Mouse (Mus musculus): ENCODE measurements at regions not wholly inside any gene's neighbourhood (a gene's known extent, or its start where the extent isn't known, plus 50 kb on each side); places are given as distances from the start of the nearest gene placed in this dataset.

DNA sequence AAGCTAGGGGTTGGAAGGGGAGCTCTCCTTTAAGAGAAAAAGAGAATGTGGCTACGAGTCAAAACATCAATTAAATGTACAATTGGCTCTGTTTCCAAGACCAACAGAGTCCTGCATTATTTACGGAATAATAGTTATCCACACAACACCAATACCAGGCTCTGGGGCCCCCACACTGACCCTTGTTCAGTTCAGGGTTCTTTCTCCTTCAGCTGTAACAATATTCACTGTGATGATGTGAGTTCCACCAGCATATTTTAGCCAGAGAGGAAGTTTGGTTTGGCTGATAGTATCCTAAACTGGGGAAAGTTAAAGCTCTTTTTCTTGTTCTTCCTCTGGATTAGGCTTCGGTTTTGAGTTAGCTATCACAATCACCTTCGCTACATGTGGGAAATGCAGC, 167.9 kb upstream of the Ankrd55 start:
- no peak for DNase-seq (ENCODE audit: extremely low read depth, low read depth)

DNA sequence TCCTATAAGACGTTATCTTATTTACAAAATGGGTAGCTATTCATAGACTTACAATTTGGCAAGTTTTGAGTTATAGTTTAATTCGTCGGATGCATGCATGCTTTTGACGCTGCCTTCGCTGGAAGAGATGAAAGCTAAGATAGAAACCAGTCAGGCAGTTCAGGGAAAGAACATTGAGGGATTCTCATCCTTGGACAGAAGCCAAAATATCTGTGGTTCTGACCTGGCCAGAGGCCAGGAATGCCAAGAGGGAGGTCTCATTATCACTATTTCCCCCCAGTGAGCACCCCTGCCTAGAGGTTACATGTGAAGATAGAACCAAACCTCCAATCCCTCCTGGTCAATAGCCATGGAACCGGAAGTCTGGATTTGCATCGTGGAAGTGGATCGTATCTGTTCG, 167.1 kb upstream of the Ankrd55 start:
- DNase-seq (ENCODE audit: extremely low read depth, low read depth), result no peak

DNA sequence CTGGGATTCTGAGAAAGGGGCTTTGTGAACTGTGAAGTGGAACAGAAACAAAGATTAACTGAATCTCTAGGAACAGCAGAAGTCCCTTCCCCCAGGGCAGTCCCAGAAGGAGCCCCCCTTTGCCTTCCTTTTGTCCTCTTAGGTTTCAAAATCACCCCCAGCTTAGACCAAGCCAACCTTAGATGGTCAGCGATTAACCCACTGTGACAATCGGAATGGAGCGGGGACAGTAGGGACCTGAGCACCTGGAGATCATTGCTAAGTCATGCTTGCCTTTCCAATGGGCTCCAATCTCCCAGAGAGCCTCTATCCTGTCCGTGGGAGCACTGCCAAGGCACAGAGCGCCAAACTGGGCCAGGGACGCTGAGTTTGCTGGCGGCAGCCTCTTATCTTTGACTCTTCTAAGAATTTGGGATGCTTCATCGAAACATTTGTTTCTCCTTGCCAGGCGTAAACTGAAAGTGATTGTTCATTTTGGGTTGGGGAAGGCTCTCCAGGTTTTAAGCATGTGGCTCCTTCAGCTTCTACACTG, 165.3 kb upstream of the Ankrd55 start:
- DNase-seq (ENCODE audit: extremely low read depth, low read depth), result no peak

DNA sequence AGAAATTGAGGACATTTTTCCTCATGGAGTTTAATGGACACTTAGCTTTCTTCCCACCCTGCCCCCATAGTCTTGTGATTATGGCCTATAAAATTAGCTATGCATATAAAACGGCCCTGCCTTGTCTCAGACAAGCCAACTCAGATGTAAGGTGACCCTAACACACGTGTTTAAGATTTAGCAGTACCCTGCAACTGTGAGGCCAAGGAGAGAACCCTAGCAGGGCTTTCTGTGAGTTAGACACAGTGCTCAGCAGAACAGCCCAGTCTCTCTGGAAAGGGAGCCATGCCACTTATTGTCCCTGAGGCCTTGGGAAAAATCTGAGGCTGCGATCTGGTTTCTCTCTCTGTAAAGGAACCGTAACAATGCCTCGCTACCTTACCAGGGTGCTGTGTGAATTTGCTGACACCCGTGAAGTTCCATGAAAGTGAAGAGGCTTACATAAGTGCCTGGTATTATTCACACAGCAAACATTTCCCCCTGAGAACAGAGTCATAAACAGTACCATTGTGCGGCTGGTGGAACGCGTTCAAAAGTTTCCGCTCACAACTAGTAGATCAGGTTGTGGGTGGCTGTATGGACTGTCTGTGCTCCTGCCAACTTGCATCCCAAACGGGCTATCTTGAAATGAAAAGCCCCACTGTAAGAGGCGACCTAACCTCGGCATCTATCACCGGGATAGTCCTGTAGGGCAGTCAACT, 162.3 kb upstream of the Ankrd55 start:
- DNase-seq (ENCODE audit: extremely low read depth, low read depth), result no peak

DNA sequence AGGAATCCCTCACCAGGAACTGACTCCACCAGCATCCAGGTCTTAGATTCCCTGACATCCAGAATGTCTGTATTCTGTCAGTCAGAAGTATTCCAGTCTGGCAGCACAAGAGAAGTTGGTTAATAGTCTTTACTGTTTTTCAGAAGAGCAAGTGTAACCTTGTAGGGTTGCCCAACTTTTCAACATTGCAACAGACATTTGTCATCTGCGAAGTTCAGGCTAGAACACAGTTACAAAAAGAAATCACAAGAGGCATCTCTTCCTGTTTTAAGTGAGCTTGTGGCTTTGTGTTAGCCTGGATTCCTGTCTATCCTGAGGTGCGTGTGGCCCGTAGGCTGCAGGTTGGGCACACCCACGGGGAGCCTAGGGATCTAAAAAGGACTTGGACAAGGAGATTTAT, 158.0 kb upstream of the Ankrd55 start:
- DNase-seq (ENCODE audit: extremely low read depth, low read depth), result no peak

DNA sequence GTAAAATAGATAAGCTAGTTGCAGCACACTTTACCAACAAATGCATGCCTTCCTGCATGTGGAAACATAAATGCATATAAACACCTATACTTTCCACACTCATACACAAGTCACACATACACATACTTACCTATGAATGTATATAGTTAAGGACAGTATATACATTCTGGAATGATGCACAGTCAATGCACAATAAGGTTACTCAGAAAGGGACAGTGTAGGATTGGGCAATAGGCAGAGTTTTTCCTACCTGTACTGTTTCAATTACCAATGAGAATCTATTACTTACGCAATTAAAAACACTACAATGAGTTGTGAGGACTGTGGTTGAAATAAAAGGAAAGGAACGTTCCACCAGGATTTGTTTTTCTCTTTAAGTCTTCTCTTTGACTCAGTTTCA, 157.5 kb upstream of the Ankrd55 start:
- no peak for DNase-seq (ENCODE audit: extremely low read depth, low read depth)

DNA sequence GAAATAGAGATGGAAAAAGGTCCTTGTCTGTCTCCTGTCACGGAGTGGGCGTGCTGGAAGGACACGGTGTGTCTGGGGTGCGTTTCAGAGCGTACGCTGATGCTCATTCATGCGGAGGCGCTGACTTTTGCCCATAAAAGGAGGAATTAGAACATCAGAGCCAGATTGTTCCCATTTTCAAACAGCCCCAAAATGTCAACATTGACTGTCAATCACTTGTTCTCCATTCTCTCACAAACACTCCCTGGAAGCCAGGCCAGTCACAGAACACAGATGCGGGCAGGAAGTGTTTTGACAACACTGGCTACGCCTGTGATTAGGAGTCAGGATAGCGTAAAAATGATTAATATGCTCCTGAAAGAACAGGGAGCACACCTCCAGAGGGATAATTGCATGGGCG, 157.1 kb upstream of the Ankrd55 start:
- DNase-seq (ENCODE audit: extremely low read depth, low read depth), result no peak

DNA sequence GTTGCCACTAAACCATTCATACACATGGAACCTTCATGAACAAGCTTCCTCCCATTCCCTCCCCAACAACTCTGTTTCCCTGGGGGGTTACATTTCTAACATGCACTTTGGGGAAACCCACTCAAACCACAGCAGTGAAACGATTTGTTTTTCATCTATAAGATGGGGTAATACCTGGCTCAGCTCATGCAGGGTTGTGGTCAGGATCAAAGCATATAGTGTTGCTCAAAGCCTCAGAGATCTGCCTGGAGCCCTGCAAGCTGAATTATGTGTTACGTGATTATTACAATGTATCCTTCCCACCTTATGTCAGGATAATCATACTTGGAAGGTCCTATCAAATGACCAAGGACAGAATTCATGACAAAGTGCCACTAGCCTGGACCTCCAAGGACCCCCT, 154.5 kb upstream of the Ankrd55 start:
- DNase-seq (ENCODE audit: extremely low read depth, low read depth), result no peak

DNA sequence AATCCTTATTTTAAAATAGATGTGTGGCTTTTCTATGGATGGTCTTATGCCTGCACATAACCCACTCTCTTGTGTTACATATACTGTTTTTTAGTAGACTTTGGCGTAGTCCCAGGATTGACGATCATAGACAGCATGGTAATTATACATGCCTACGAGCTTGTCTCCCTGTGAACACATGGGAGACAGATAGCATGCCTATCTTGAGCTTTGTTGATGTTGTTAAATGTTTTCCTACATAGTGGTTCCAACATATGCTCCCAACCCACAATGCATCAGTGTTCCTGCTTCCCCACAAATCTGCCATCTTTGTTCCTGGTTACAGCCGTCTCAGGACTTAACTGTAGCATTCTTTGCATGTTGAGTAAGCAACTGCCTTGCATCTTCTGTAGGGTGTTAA, 153.6 kb upstream of the Ankrd55 start:
- DNase-seq (ENCODE audit: extremely low read depth, low read depth), result no peak

DNA sequence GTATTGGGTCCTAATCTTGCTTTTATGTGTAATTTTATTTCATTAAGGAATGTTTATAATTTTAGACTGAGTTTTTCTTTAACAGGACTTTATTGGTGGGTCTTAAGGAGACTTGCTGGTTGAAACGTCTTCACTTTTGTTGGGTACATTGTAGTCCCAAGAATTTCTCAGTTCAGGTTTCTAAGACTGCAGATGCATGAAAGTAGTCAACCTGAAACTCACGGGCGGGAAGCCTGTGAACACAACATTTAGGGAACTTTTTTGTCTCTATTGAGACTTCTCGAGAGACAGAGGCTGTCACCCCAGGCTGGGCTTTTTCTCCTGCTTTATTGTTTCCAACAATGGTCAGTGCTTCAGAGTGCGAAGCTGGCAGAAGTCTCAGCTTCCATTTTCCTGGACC, 152.5 kb upstream of the Ankrd55 start:
- no peak for DNase-seq (ENCODE audit: extremely low read depth, low read depth)

DNA sequence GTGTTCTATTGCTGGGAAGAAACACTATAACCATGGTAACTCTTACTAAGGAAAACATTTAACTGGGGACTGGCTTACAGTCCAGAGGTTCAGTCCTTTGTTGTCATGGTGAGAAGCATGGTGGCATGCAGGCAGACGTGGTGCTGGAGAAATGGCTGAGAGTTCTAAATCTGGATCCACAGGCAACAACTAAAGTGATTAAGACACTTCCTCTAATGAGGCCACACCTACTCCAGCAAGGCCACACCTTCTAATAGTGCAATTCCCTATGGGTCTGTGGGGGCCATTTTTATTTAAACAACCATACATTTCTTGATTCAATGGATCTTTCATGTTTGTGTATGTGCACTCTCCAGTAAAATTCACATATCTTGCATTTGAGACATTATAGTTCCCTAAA, 151.4 kb upstream of the Ankrd55 start:
- DNase-seq (ENCODE audit: extremely low read depth, low read depth), result no peak

DNA sequence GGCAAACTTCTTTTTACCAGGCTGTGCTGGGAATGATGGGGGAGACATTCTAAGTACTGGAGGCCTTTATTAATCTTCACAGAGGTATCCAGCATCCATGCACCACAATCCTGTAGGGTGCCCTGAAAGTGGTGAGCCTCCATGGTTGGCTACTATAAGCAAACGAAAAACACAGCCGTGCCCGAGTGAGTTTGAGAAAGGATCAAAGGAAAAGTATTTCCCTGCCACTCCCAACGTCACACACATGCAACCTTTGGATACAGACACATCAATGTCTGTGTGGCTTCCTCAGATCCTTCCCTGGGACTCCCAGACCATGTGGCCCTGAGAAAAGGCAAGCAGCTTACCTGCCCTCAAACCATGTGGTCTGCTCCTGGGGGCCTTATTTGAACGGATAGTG, 147.4 kb upstream of the Ankrd55 start:
- DNase-seq (ENCODE audit: extremely low read depth, low read depth), result no peak

DNA sequence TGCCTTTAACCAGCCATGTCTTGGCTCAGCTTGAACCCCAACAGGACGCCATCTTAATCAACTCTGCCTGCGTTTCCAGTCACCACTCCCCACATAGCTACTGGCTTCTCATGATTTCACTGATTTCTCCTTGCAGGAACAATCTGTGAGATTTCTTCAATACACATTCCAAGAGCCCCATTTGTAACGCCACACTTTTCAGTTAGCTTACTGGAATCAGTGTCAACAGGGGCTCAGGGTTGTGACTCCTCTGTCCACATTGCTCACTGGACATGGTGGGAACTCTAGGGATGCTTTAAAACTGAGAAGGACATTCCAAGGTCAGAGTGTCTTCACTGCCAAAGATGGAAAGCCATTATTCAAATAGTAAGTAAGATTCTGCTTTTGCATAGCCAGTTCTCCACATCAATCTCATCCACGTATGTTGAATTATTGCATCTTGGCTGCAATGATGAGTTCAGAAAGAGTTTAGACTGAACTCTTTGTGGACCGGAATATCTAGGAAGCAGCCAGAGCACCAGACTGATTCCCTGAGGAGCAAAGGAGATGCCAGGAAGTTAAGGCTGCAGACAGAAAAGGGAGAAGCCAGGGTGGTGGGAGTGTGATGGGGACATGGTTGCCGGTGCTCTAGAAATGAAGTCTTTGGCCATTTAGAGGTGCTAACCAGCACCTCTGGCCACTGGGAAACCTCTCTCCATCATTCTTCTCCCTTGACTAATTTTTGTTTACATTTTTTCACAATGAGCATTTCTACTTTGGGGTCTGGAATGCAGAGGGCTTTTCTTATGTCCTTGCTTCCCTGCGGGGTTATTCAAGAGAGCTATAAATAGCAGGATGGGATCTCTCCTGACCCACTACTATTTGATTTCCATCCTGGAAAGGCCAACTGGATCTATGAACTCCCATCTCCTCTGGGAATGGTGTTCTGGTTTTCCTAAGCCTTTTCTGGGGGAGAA, 143.6 kb upstream of the Ankrd55 start:
- no peak for DNase-seq (ENCODE audit: extremely low read depth, low read depth)

DNA sequence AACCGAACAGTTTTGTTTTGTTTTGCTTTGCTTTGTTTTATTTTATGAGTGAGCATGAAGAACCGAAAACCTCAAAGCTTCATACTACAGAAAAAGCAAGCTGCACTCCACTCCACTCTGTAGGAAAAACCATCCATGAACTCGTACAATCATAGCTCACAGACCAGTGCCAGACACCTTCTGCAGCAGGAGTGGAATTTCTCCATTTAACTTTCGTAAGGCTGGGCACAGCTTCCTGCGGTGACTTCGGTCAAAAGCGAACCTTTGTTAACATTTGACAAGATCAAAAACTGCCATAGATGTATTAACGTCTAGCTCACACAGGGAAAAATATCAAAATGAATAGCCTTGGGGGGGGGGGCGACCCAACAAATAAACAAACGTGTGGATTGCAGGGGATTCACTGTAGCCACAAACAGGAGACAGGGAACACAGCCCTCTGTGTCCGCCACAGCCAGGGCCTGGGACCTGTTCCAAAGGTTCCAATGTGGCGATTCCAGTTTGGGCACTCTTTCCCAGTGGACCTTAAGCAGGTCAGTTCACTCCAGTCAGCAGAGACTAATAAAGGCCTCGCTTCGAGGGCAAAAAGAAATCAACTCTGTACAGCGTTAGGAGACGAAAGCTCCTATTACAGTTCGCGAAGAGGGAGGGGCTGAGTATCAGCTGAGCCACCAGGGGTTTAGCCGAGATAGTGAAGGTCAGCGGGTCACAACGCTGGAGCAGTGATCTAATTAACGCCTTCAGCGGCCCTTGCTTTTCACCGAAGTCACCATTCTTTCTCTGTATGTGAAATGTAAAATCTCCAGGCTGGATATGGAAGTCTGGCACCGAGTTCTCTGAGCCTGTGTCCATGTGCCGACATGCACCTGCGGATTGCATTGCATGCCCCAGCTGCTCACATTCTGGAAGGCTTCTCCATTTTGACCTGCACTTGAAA, 135.4 kb upstream of the Ankrd55 start:
- DNase-seq (ENCODE audit: extremely low read depth, low read depth), result no peak

DNA sequence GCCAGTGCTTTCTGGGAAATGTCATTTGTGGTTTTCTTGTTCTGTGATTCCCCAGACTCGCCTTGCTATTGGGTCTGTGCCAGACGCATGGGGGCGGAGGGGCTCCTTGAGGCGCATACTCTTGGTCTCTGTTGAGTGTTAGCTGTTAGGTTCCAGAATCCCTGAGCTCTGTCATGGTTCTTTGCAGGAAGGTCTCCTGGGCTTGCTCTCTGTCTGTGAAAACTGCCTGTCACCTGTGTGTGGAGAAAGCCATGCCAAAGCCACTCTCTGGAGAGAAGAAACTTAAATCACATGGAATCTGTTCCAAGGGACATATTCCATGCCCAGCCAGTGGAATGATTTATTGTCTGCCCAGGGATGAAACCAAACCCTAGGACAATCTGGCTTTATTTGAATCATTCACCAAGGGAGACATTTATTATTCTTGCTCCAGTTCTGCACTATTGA, 134.5 kb upstream of the Ankrd55 start:
- DNase-seq (ENCODE audit: extremely low read depth, low read depth), result no peak

DNA sequence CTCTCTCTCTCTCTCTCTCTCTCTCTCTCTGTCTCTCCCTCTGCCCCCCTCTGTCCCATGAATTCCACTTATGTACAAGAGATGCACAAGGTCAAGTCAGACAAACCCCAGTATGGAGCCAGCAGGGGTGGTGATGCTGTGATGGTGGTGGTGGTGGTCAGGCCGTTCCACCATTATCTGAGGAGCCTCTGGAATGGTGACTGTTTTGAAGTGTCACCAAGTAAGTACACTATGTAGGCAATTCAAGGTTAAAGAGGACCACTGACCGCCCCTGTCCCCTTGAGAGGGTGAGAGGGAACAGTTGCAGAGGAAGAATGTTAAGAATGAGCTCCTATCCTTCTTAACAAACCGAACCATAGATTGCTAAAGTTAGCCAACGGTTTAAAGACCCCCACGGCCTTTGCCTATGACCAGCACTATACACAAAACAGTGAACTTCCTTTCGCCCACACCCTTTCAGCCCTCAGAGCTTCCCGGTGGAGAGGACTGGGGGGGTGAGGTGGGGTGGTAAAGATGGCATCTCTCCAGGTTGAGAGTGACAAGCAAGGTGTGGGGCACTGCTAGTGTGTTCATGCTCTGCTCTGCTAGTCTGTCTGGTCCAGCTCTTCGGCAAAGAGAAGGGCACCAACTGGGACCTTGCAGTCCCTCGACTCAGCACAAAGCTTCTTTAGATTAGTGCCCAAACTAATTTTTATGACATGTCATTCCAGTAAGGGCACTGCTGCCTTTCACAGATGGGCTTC, 128.7 kb upstream of the Ankrd55 start:
- DNase-seq (ENCODE audit: extremely low read depth, low read depth), result no peak

DNA sequence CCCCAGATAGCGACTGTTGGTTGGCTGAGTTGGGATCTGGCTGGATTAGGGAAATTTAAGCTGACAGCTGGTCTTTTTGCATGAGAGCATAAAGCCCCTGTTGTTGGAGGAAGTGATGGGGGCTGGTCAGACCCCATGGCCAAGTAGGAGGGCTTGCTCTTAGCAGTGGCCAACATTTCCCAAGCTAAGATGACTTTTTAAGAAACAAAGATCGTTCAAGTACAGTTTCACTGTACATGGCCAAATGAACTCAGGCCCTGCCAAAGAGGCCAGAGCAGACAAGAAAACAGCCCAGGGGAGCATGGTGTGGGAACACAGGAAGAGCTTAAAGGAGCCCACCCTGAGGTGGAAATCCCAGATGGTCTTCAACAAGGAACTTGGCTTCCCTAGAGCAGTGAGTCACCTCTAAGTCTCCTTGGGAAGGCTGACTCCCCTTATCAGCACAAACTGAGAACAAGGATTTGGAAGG, 128.0 kb upstream of the Ankrd55 start:
- DNase-seq (ENCODE audit: extremely low read depth, low read depth), result no peak

DNA sequence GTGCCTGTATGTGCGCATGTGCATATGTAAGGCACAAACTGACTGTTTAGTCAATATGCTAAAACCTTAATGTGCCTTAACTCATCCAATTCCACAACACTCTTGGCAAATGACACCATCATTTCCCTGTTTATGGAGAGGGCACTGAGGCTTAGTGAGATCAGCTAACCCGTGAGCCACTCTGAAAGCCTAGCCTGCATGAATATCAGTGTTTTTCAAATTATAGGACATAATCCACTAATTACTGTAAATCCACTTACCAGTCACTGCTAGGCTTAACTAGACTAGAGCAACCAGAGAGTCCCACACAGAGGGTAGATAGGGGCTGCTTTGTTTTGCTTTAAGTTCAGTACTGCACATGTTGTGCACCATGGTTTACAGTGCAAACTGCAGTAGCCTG, 127.5 kb upstream of the Ankrd55 start:
- no peak for DNase-seq (ENCODE audit: extremely low read depth, low read depth)

DNA sequence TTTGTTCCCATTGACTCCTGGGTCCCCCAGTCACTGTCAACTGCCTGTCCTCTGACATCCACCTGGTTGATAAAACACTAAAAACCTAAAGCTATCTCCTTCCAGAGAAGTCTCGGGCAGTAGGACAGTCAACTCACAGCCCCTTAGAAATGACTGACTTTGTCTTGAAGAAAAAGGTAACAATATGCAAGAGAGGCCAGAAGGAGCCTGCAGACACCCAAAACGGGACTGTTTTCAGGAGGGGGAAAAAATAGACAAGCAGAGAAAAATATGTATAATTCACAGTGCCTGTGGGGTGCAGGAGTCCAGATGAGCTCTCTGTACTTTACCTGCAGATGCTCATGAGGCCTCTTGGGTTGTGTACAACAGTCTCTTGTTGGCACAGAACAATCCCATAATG, 126.4 kb upstream of the Ankrd55 start:
- no peak for DNase-seq (ENCODE audit: extremely low read depth, low read depth)

DNA sequence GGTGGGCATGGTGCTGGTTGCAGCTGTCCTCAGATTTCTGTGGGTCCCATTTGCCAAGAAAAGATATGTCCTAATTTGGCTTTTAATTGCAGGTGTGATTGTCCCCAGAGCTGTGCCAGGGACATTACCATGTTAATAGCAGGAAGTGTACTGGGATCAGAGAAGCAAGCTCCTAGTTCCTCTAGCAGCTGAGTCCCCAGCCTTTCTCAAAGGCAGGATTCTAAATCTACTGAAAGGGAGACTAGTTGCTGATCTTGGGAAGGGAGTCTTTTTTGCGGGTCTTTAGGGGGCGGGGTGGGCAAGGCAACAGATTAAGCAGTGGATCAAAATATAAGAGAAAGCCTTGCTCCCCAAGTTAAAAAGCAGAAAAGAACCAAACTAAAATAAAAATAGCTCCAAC, 122.3 kb upstream of the Ankrd55 start:
- no peak for DNase-seq (ENCODE audit: extremely low read depth, low read depth)
